Mouse (Mus musculus) duodenum, adult 2 months (tissue): Measurements from ENCODE around the gene Kcnip4. TPM values are rescaled to one million over a fixed set of nuclear protein-coding genes. Genes with fewer than 3 reads are reported as not detected.

Experiments
- polyA plus RNA-seq: library from polyadenylated mRNA; depleted of rRNA; stranded (reverse); fragments of >200 nt; gene quantifications from 2 replicates; pipeline ENCODE4 v1.2.3, GENCODE M21; 2012; ENCODE audit warnings: low replicate concordance; rRNA removed

Gene Kcnip4
- polyA plus RNA-seq: not detected in 2 replicates

GRCm38 (mm10) chr5:49524394-49525241 lies at the start of gene Kcnip4:
Kcnip4 (minus strand) TSS chr5:49524907.

